8 mouse cellular contexts compared by ENCODE assay signal in genomic region chr7:127588901-127589300, GRCm38 (mm10). TPM values are rescaled to one million over a fixed set of nuclear protein-coding genes. Genes with fewer than 3 reads are reported as not detected.
DNase-seq lines count a peak whose midpoint lies in the region; ATAC-seq and TF ChIP-seq lines count a peak whose summit lies in the region.

No protein-coding gene starts in this region.

- H3K9ac ChIP-seq in heart, embryonic 13.5 days = peak overlapping the region; percentile 97
- peak overlapping the region; percentile 81 for H3K9ac ChIP-seq in forebrain, embryonic 14.5 days (ENCODE audit: low read length)
- peak overlapping the region; percentile 92 for H3K9ac ChIP-seq in liver, embryonic 16.5 days (ENCODE audit: low read depth, low read length)

- peaks cover 57% of the 10 kb centered on the region for H3K36me3 ChIP-seq in heart, embryonic 13.5 days
- H3K36me3 ChIP-seq in E14TG2a.4 (ENCODE audit: insufficient read depth, low read length) = peaks cover 62% of the 10 kb centered on the region
- peaks cover 53% of the 10 kb centered on the region for H3K36me3 ChIP-seq in forebrain, embryonic 14.5 days (ENCODE audit: control insufficient read depth, insufficient read depth, low read length)
- peaks cover 39% of the 10 kb centered on the region for H3K36me3 ChIP-seq in liver, embryonic 16.5 days (ENCODE audit: control insufficient read depth, insufficient read depth)

- 4% methylated on average over 29 of the region's 29 CpGs for WGBS in heart, embryonic 13.5 days
- 3% methylated on average over 29 of the region's 29 CpGs for WGBS in forebrain, embryonic 14.5 days
- WGBS in liver, embryonic 16.5 days (ENCODE audit: insufficient replicate concordance) = 5% methylated on average over 29 of the region's 29 CpGs

- peak overlapping the region; percentile 87 for H3K4me2 ChIP-seq in heart, embryonic 13.5 days
- H3K4me2 ChIP-seq in forebrain, embryonic 14.5 days (ENCODE audit: low read length) = peak overlapping the region; percentile 60
- H3K4me2 ChIP-seq in liver, embryonic 16.5 days (ENCODE audit: low read depth, low read length) = peak overlapping the region; percentile 97

- H3K27me3 ChIP-seq in heart, embryonic 13.5 days (replicated peaks) = no peaks in the 10 kb centered on the region
- no peaks in the 10 kb centered on the region for H3K27me3 ChIP-seq in E14TG2a.4 (ENCODE audit: insufficient read depth, low read length)
- H3K27me3 ChIP-seq in forebrain, embryonic 14.5 days (replicated peaks; ENCODE audit: control insufficient read depth, insufficient read depth, low read length) = no peaks in the 10 kb centered on the region
- H3K27me3 ChIP-seq in liver, embryonic 16.5 days (ENCODE audit: control insufficient read depth, insufficient read depth, low read depth, low read length) = no peaks in the 10 kb centered on the region

- no peaks in the 10 kb centered on the region for H3K9me3 ChIP-seq in heart, embryonic 13.5 days
- no peaks in the 10 kb centered on the region for H3K9me3 ChIP-seq in E14TG2a.4 (ENCODE audit: low read length)
- no peaks in the 10 kb centered on the region for H3K9me3 ChIP-seq in forebrain, embryonic 14.5 days (replicated peaks; ENCODE audit: control insufficient read depth, low read length)
- H3K9me3 ChIP-seq in liver, embryonic 16.5 days (replicated peaks; ENCODE audit: control insufficient read depth, low read length) = no peaks in the 10 kb centered on the region

- peaks cover 18% of the 10 kb centered on the region for H3K4me1 ChIP-seq in heart, embryonic 13.5 days
- peaks cover 65% of the 10 kb centered on the region for H3K4me1 ChIP-seq in E14TG2a.4 (replicated peaks; ENCODE audit: low read depth, low read length)
- H3K4me1 ChIP-seq in forebrain, embryonic 14.5 days (ENCODE audit: control insufficient read depth, insufficient read depth, low read length) = peaks cover 16% of the 10 kb centered on the region
- peaks cover 38% of the 10 kb centered on the region for H3K4me1 ChIP-seq in liver, embryonic 16.5 days (ENCODE audit: control insufficient read depth, low read depth, low read length)

- ATAC-seq in heart, embryonic 13.5 days (ENCODE audit: extremely low read depth, insufficient number of reproducible peaks, low FRiP score, low TSS enrichment) = no peak
- no peak for ATAC-seq in forebrain, embryonic 14.5 days
- ATAC-seq in liver, embryonic 16.5 days (ENCODE audit: low read depth) = peak; percentile 2; the same call in 1 of the 2 replicates

- no peak for TF ChIP-seq CTCF in E14TG2a.4 (conservative IDR thresholded peaks at IDR 0.05; ENCODE audit: low read length)

- DNase-seq in heart, postnatal 25 days (ENCODE audit: low spot score) = no peak
- no peak for DNase-seq in forebrain, embryonic 14.5 days (ENCODE audit: low spot score)
- DNase-seq in thymus, postnatal 0 days (ENCODE audit: low spot score) = no peak
- no peak for DNase-seq in Muller cell, postnatal 12 days (ENCODE audit: inconsistent ontology term)
- DNase-seq in frontal cortex, adult 2 months (ENCODE audit: extremely low spot score in 1 of 2, low spot score in 1 of 2) = no peak

- peak overlapping the region; percentile 58 for H3K27ac ChIP-seq in heart, embryonic 13.5 days (replicated peaks)
- peak overlapping the region; percentile 50; the same call in 1 of the 2 replicates for H3K27ac ChIP-seq in forebrain, embryonic 14.5 days (ENCODE audit: low read depth, low read length)
- peak overlapping the region; percentile 68 for H3K27ac ChIP-seq in liver, embryonic 16.5 days (ENCODE audit: low read length)

- intact Hi-C loops in heart, postnatal 25 days (cut with DNase I) = loop anchor here (5.0 kb wide), 2 partner anchors 77 to 128 kb away; partner anchors contain the start of gene Srcap

- H3K4me3 ChIP-seq in heart, embryonic 13.5 days = peak overlapping the region; percentile 96
- peak overlapping the region; percentile 99 for H3K4me3 ChIP-seq in E14TG2a.4 (replicated peaks; ENCODE audit: low read length)
- H3K4me3 ChIP-seq in forebrain, embryonic 14.5 days (ENCODE audit: low read depth, low read length) = peak overlapping the region; percentile 73
- H3K4me3 ChIP-seq in liver, embryonic 16.5 days (ENCODE audit: low read depth, low read length) = peak overlapping the region; percentile 92

RNA-seq across cellular contexts. Expression of gene Rnf40, which starts 0.3 kb away (rescaled TPM):
- polyA plus RNA-seq in heart, embryonic 13.5 days (2015; fragmentation: Nextera tagmentation; extraction: Ambion mirVana) = 25.7 and 26.9 TPM in 2 replicates
- 10 to 100 TPM; 37.8 to 44.8 TPM for total RNA-seq in heart, postnatal 25 days (2021)
- 26.2 and 39.6 TPM in 2 replicates for polyA plus RNA-seq in forebrain, embryonic 14.5 days (2014; fragmentation: Nextera tagmentation; extraction: Ambion mirVana)
- 17.5 and 18.0 TPM in 2 replicates for polyA plus RNA-seq in liver, embryonic 16.5 days (2015; fragmentation: Nextera tagmentation; extraction: Ambion mirVana)
- 42.5 and 44.3 TPM in 2 replicates for polyA plus RNA-seq in thymus, postnatal 0 days (2015; fragmentation: Nextera tagmentation; extraction: Ambion mirVana)
- polyA plus RNA-seq in frontal cortex, adult 2 months (2012; rRNA removed) = 49.4 and 54.0 TPM in 2 replicates

RNA-seq across cellular contexts. Expression of gene Ccdc189, which starts 0.5 kb away (rescaled TPM):
- polyA plus RNA-seq in heart, embryonic 13.5 days (2015; fragmentation: Nextera tagmentation; extraction: Ambion mirVana) = 7.8 and 8.4 TPM in 2 replicates
- 10 to 100 TPM; 11.3 to 11.4 TPM for total RNA-seq in heart, postnatal 25 days (2021)
- 12.5 and 12.8 TPM in 2 replicates for polyA plus RNA-seq in forebrain, embryonic 14.5 days (2014; fragmentation: Nextera tagmentation; extraction: Ambion mirVana)
- polyA plus RNA-seq in liver, embryonic 16.5 days (2015; fragmentation: Nextera tagmentation; extraction: Ambion mirVana) = 5.9 and 6.5 TPM in 2 replicates
- 2.8 and 3.5 TPM in 2 replicates for polyA plus RNA-seq in thymus, postnatal 0 days (2015; fragmentation: Nextera tagmentation; extraction: Ambion mirVana)
- 21.0 and 21.5 TPM in 2 replicates for polyA plus RNA-seq in frontal cortex, adult 2 months (2012; rRNA removed)

RNA-seq across cellular contexts. Expression of gene Phkg2, which starts 15.8 kb away (rescaled TPM):
- 30.2 and 34.3 TPM in 2 replicates for polyA plus RNA-seq in heart, embryonic 13.5 days (2015; fragmentation: Nextera tagmentation; extraction: Ambion mirVana)
- total RNA-seq in heart, postnatal 25 days (2021) = 10 to 100 TPM; 15.6 to 18.9 TPM
- polyA plus RNA-seq in forebrain, embryonic 14.5 days (2014; fragmentation: Nextera tagmentation; extraction: Ambion mirVana) = 59.5 and 62.2 TPM in 2 replicates
- 19.7 and 21.1 TPM in 2 replicates for polyA plus RNA-seq in liver, embryonic 16.5 days (2015; fragmentation: Nextera tagmentation; extraction: Ambion mirVana)
- 55.2 and 62.1 TPM in 2 replicates for polyA plus RNA-seq in thymus, postnatal 0 days (2015; fragmentation: Nextera tagmentation; extraction: Ambion mirVana)
- polyA plus RNA-seq in frontal cortex, adult 2 months (2012; rRNA removed) = 145 and 146 TPM in 2 replicates

RNA-seq across cellular contexts. Expression of gene Zfp629, which starts 26.7 kb away (rescaled TPM):
- polyA plus RNA-seq in heart, embryonic 13.5 days (2015; fragmentation: Nextera tagmentation; extraction: Ambion mirVana) = 8.4 and 9.5 TPM in 2 replicates
- 10 to 100 TPM; 22.2 to 25.5 TPM for total RNA-seq in heart, postnatal 25 days (2021)
- polyA plus RNA-seq in forebrain, embryonic 14.5 days (2014; fragmentation: Nextera tagmentation; extraction: Ambion mirVana) = 20.8 and 24.2 TPM in 2 replicates
- 1.4 and 2.1 TPM in 2 replicates for polyA plus RNA-seq in liver, embryonic 16.5 days (2015; fragmentation: Nextera tagmentation; extraction: Ambion mirVana)
- 6.6 and 7.0 TPM in 2 replicates for polyA plus RNA-seq in thymus, postnatal 0 days (2015; fragmentation: Nextera tagmentation; extraction: Ambion mirVana)
- 21.7 and 22.7 TPM in 2 replicates for polyA plus RNA-seq in frontal cortex, adult 2 months (2012; rRNA removed)

RNA-seq across cellular contexts. Expression of gene Tmem265, which starts 27.7 kb away (rescaled TPM):
- polyA plus RNA-seq in heart, embryonic 13.5 days (2015; fragmentation: Nextera tagmentation; extraction: Ambion mirVana) = 0.47 and 3.5 TPM in 2 replicates
- not detected for total RNA-seq in heart, postnatal 25 days (2021)
- polyA plus RNA-seq in forebrain, embryonic 14.5 days (2014; fragmentation: Nextera tagmentation; extraction: Ambion mirVana) = 4.1 and 4.7 TPM in 2 replicates
- 2.9 and 4.3 TPM in 2 replicates for polyA plus RNA-seq in liver, embryonic 16.5 days (2015; fragmentation: Nextera tagmentation; extraction: Ambion mirVana)
- 10.8 and 16.1 TPM in 2 replicates for polyA plus RNA-seq in thymus, postnatal 0 days (2015; fragmentation: Nextera tagmentation; extraction: Ambion mirVana)
- polyA plus RNA-seq in frontal cortex, adult 2 months (2012; rRNA removed) = not detected in 2 replicates
